Mouse (Mus musculus) heart, embryonic 16.5 days (tissue): ENCODE measurements around the gene Dpep3. TPM values are rescaled to one million over a fixed set of nuclear protein-coding genes. Genes with fewer than 3 reads are reported as not detected.
"Not testable (repeated sequence)": the region's sequence is repeated elsewhere in the genome, so short reads cannot be mapped to it uniquely, and the experiment has no call there.

Source experiments
- ATAC-seq: fragments of 200-750 bp; cut with Nextera tagmentation; replicated peaks from 2 replicates; pipeline ENCODE4 v1.8.0; 2017; ENCODE audit warnings: moderate number of reproducible peaks; ENCODE audit not compliant: insufficient read depth, low FRiP score; ENCODE audit errors: extremely low read depth
- H3K27ac ChIP-seq: fragments of 300-500 bp; sonication (generic); 2 replicates; pipeline ENCODE4 v1.5.1; 2014; ENCODE audit warnings: mild to moderate bottlenecking, low read length, control low read depth, moderate library complexity
- H3K27me3 ChIP-seq: fragments of 300-500 bp; sonication (generic); 2 replicates; pipeline ENCODE4 v1.6.1; 2014; ENCODE audit warnings: low read length, mixed read lengths; ENCODE audit not compliant: control insufficient read depth, insufficient read depth
- H3K36me3 ChIP-seq: fragments of 300-500 bp; sonication (generic); 2 replicates; pipeline ENCODE4 v1.6.1; 2014; ENCODE audit not compliant: control insufficient read depth, insufficient read depth
- H3K4me1 ChIP-seq: fragments of 300-500 bp; sonication (generic); 2 replicates; pipeline ENCODE4 v1.6.1; 2014; ENCODE audit warnings: low read length, mixed read lengths; ENCODE audit not compliant: control insufficient read depth, insufficient read depth
- H3K4me2 ChIP-seq: fragments of 300-500 bp; sonication (generic); 2 replicates; pipeline ENCODE4 v1.6.1; 2014; ENCODE audit warnings: low read depth, mild to moderate bottlenecking, control low read depth, low read length
- H3K4me3 ChIP-seq: fragments of 300-500 bp; sonication (generic); 2 replicates; pipeline ENCODE4 v1.5.1; 2014; ENCODE audit warnings: mild to moderate bottlenecking, control low read depth, low read length
- H3K9ac ChIP-seq: fragments of 300-500 bp; sonication (generic); 2 replicates; pipeline ENCODE4 v1.6.1; 2014; ENCODE audit warnings: low read length, control low read depth
- H3K9me3 ChIP-seq: fragments of 300-500 bp; sonication (generic); replicated peaks from 2 replicates; pipeline ENCODE4 v1.6.1; 2016; ENCODE audit warnings: low read length; ENCODE audit not compliant: control insufficient read depth
- WGBS: fragments of 180-500 bp; shearing (Covaris S2); extraction: QIAGEN DNeasy Blood & Tissue Kit; methylation state at CpG from one replicate; pipeline ENCODE4 v1.1.7; 2014; 5-methylcytosine and 5-hydroxymethylcytosine counted together
- polyA plus RNA-seq: library from polyadenylated mRNA; unstranded; fragments of >200 nt; fragmentation: Nextera tagmentation; extraction: Ambion mirVana; gene quantifications from 2 replicates; pipeline ENCODE4 v1.2.1, GENCODE M21; 2015

The Dpep3 gene
- polyA plus RNA-seq, 1 experiment from 2014 or later: not detected

DNA sequence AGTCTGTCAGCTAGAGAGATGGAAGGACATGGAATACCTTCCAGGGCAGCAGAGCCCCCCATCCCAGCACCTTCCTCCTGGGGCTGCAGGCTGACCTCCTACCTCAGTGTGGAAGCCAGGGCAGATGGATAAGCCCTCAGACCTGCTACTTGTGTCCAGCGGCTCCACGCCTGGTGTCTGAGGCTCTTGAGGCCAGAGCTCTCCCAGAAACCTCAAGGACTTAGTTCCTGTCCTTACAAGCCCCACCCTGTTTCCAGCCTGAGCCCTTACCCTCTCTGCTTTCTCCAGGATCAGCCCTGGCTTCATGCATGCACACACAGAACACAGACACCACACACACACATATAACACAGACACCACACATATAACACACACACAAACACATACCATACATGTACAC, 12.3 kb upstream of the Dpep3 start:
- Histone ChIP-seq H3K9me3 (no peaks in the 10 kb centered on the region), H3K4me2 (no peak overlapping the region; the same call in 1 of the 2 replicates), H3K27me3 (no peaks in the 10 kb centered on the region), H3K27ac (no peak overlapping the region), H3K9ac (peak overlapping the region; percentile 30; the same call in 1 of the 2 replicates), H3K36me3 (no peaks in the 10 kb centered on the region), H3K4me1 (peaks cover 2% of the 10 kb centered on the region; the same call in 1 of the 2 replicates), H3K4me3 (no peak overlapping the region)
- 63% methylated on average over 2 of the region's 2 CpGs for WGBS
- ATAC-seq: no peak

DNA sequence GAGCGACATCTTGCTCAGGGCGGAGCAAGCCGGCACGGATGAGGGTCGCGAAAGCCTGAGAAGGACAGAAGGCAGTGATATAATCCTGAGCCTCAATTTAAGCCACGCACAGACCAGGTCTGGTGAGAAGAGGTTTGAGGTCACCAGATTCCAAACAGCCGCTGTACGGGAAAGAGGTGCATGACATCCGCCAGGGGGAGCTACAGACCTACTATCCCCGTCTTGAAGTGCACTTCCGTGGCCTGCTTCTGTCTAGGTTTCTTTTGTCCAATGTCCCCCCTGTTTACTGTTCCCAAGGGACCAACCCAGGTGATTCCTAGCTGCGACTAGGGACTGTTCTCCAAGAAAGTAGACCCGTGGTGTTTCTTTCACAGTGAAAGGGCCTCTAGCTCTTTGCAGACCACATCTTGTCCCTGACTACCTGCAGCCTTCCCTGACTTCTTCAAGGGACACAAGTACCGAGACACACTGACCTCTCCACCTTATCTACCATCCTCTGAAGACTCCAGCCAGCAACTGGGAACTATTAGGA, 11.7 kb upstream of the Dpep3 start, which contains the start of gene Dus2:
TSS of gene Dus2 (plus strand) at position 482 of the 532 bp plus-strand sequence.
- peaks cover 2% of the 10 kb centered on the region; the same call in 1 of the 2 replicates for H3K4me1 ChIP-seq
- peak; percentile 78; the same call in 1 of the 2 replicates for ATAC-seq
- H3K36me3 ChIP-seq: no peaks in the 10 kb centered on the region
- peak within 1 kb of the TSS; percentile 55 for H3K9ac ChIP-seq
- H3K4me2 ChIP-seq: peak within 1 kb of the TSS; percentile 51
- 7% methylated on average over 15 of the region's 15 CpGs for WGBS
- no peaks in the 10 kb centered on the region for H3K27me3 ChIP-seq
- H3K9me3 ChIP-seq: no peaks in the 10 kb centered on the region
- no peak within 1 kb of the TSS for H3K4me3 ChIP-seq
- H3K27ac ChIP-seq: no peak within 1 kb of the TSS

- no peaks in the 10 kb centered on the region for H3K36me3 ChIP-seq
- no peak overlapping the region for H3K4me2 ChIP-seq
- H3K9me3 ChIP-seq: no peaks in the 10 kb centered on the region
- peaks cover 2% of the 10 kb centered on the region; the same call in 1 of the 2 replicates for H3K4me1 ChIP-seq
- no peak overlapping the region for H3K9ac ChIP-seq
- H3K27ac ChIP-seq: no peak overlapping the region
- WGBS: 81% methylated on average over 11 of the region's 11 CpGs
- no peak overlapping the region for H3K4me3 ChIP-seq
- ATAC-seq: no peak
- H3K27me3 ChIP-seq: no peaks in the 10 kb centered on the region
Observed at GRCm38 (mm10) chr8:105988546-105988945, 9.3 kb upstream of the Dpep3 start.

DNA sequence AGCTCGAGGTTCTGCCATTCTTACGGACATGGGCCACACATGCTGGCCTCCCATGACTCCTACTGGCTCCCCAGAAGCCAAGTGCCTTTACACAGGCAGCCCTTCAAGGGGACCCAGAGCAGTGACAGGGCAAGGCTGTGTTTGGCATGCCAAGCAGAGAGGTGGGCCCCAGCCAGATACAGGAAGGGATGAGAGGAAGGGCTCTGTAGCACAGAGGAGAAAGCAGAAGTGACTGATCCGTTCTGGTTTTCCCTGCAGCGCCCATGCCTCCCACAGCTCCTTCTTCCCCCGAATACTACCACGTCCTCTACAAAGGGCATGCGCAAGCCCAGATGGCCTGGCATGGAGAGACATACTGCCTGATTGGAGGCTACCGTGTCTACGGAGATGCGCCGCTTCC, 4.2 kb upstream of the Dpep3 start:
- not testable (repeated sequence) for H3K4me1 ChIP-seq, ATAC-seq, H3K9ac ChIP-seq, H3K27ac ChIP-seq, H3K4me2 ChIP-seq, H3K27me3 ChIP-seq, H3K4me3 ChIP-seq, H3K36me3 ChIP-seq, H3K9me3 ChIP-seq
- 77% methylated on average over 11 of the region's 11 CpGs for WGBS

GRCm38 (mm10) chr8:105981146-105981545, 1.9 kb upstream of the Dpep3 start:
- no peak overlapping the region for H3K4me2 ChIP-seq
- H3K4me3 ChIP-seq: no peak overlapping the region
- no peak overlapping the region for H3K27ac ChIP-seq
- no peak overlapping the region for H3K9ac ChIP-seq
- H3K36me3 ChIP-seq: no peaks in the 10 kb centered on the region
- no peaks in the 10 kb centered on the region for H3K4me1 ChIP-seq
- ATAC-seq: no peak
- H3K27me3 ChIP-seq: no peaks in the 10 kb centered on the region
- WGBS: 78% methylated on average over 1 of the region's 1 CpGs
- no peaks in the 10 kb centered on the region for H3K9me3 ChIP-seq

DNA sequence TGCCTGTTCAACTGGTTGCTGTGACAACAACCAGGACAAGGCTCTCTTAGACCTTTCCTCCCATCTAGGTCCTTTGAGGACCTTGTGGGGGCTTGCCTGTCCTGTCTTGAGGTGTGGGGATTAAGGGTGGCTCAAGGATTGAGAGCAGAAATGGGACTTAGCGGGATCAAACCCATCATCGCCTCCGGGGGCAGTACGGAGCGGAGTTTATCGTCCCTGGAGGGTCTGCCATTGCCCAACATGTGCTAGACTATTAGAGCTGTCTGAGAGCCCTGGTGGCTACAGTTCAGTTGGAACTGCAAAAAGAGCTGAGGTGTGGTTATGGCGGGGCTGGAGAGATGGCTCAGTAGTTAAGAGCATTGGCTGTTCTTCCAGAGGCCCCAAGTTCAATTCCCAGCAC, 3.9 kb downstream of the Dpep3 start:
- Histone ChIP-seq H3K27me3 (no peaks in the 10 kb centered on the region), H3K9me3 (no peaks in the 10 kb centered on the region), H3K4me2 (no peak overlapping the region), H3K4me1 (no peaks in the 10 kb centered on the region), H3K9ac (no peak overlapping the region), H3K27ac (no peak overlapping the region), H3K4me3 (no peak overlapping the region), H3K36me3 (no peaks in the 10 kb centered on the region)
- no peak for ATAC-seq
- 66% methylated on average over 7 of the region's 7 CpGs for WGBS

DNA sequence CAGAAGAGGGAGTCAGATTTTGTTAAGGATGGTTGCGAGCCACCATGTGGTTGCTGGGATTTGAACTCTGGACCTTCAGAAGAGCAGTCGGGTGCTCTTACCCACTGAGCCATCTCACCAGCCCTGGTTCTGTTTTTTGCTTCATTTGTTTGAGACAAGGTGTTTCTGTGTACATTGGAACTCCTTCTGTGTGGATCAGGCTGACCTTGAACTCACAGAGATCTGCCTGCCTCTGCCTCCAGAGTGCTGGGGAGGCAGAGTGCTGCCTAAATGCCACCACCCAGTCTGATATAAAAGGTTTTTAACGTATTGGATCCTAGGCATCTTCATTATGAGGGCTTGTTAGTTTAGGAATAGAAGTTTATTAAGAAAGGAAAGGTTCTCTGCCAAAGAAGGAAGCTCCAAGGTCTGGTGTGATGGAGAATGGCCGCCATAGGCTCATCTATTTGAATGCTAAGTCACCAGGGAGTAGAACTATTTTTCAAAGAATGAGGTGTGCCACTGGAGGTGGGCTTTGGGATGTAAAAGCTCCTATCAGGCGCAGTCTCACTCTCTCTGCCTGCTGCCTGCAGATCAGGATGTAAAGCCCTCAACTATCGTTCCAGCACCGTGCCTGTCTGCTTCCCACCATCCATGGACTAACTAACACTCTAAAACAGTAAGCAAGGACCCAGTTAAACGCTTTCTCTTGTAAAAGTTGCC, 8.1 kb downstream of the Dpep3 start:
- Histone ChIP-seq H3K4me1 (peaks cover 19% of the 10 kb centered on the region), H3K36me3 (no peaks in the 10 kb centered on the region), H3K27me3 (no peaks in the 10 kb centered on the region), H3K4me2 (no peak overlapping the region), H3K9me3 (no peaks in the 10 kb centered on the region), H3K27ac (no peak overlapping the region), H3K4me3 (no peak overlapping the region), H3K9ac (no peak overlapping the region)
- no peak for ATAC-seq
- whole genome bisulfite sequencing: 78% methylated on average over 8 of the region's 8 CpGs

DNA sequence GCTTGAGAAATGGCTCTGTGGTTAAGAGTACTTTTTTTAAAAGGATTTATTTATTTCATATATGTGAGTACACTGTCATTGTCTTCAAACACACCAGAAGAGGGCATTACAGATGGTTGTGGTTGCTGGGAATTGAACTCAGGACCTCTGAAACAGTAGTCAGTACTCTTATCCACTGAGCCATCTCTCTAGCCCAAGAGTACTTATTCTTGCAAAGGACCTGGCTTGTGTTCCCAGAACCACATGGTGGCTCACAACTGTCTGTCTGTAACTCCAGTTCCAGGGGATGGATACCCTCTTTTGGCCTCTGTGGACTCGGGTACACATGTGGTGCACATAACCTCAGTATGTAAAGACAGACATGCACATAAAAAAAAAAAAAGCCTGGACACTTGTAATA, 9.9 kb downstream of the Dpep3 start:
- Histone ChIP-seq H3K27ac (no peak overlapping the region), H3K9me3 (no peaks in the 10 kb centered on the region), H3K4me2 (no peak overlapping the region), H3K9ac (no peak overlapping the region), H3K27me3 (no peaks in the 10 kb centered on the region), H3K4me1 (peaks cover 26% of the 10 kb centered on the region), H3K36me3 (no peaks in the 10 kb centered on the region), H3K4me3 (no peak overlapping the region)
- no peak for ATAC-seq
- WGBS: 79% methylated on average over 1 of the region's 1 CpGs

DNA sequence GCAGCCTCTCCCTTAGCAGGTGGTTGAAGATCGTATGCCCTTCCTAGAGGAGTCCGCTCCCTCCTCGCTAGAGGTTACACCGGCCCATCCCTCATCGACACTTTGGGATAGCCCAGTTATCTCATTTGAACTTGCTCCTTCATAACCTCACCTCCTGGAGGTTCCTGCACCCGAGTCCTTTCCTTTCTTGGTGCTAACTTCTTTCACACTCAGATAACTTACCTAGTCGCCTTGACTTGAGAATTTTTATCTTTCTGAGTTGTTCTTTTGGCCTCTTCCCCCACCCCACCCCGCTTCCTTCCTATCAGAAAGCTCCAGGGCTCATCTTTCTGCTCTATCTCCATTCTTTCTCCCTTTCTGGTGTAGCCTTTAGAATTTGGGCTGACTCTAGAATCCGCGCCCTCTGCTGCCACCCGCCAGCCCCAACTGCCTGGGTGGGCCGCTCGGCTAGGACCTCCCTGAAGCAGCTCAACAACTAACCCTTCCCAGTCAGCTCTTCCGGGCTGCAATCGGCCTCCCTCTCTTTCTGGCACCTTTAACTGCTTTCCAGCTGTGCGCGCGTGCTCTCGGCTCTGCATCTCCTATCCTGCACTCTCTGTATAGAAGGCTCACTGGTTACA, 12.4 kb downstream of the Dpep3 start:
- Histone ChIP-seq H3K36me3 (no peaks in the 10 kb centered on the region), H3K4me2 (peak overlapping the region; percentile 70), H3K27me3 (no peaks in the 10 kb centered on the region), H3K4me3 (peak overlapping the region; percentile 86), H3K4me1 (peaks cover 44% of the 10 kb centered on the region), H3K9ac (peak overlapping the region; percentile 1; the same call in 1 of the 2 replicates), H3K27ac (peak overlapping the region; percentile 93), H3K9me3 (no peaks in the 10 kb centered on the region)
- ATAC-seq: 0 out of 2 replicates have a peak, but pooled peaks have one; percentile 4
- 10% methylated on average over 19 of the region's 19 CpGs for WGBS
